In the genomic region with DNA sequence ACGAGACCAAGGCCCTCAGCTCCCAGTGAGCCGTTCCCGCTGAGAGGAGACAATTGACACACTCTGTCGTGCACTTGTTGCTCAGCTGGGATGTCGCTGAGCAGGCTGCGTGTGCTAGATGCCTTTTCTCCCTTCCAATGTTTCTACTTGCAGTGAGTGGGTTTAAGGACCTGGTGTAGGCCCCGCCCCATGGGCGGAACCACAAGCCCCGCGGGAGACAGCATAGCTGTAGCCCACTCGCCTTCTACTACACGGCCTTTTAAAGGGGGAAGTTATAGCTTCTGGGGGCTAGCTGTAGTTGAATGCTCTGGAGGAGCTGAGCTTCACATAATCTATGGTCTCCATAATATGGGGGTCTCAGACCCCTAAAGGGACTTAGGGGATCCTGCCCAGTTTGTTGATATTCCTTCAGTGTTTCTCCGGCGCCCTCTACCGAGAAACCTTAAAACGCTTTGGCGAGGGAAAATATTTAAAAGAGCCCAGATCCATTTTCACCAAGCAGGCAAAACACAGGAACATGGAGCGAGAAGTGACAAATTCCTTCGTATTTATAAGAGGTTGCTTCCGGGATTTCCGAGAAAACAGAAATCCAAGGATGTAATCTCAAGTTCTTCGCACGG, we compare ENCODE assay signal across 10 mouse cellular contexts. TPM values are rescaled to one million over a fixed set of nuclear protein-coding genes. Genes with fewer than 3 reads are reported as not detected.
DNase-seq lines count a peak whose midpoint lies in the region; ATAC-seq and TF ChIP-seq lines count a peak whose summit lies in the region.
"Had no signal": no experiment of that assay in that cellular context is flagged by ENCODE, and none has a peak within 500 bp of the region (broad histone marks: within the 10 kb centered on the region; RNA-seq: fewer than 3 reads in every experiment).

No protein-coding gene starts in this region.

- peak; percentile 27 for TF ChIP-seq RAD21 in MEL (IDR thresholded peaks at IDR 0.05; ENCODE audit: low read depth, low read length)

- peaks cover 1 to 6% of the 10 kb centered on the region in 2 experiments; a peak in 2 of 4 replicates for H3K36me3 ChIP-seq in MEL (ENCODE audit: control insufficient read depth in 1 of 2, insufficient read depth in 2 of 2, low read length in 2 of 2)
- H3K36me3 ChIP-seq in embryonic facial prominence, embryonic 15.5 days: peaks cover 26% of the 10 kb centered on the region
- peaks cover 10% of the 10 kb centered on the region; the same call in 1 of the 2 replicates for H3K36me3 ChIP-seq in hindbrain, embryonic 12.5 days
- H3K36me3 ChIP-seq in liver, embryonic 12.5 days: peaks cover 33% of the 10 kb centered on the region
- peaks cover 15% of the 10 kb centered on the region for H3K36me3 ChIP-seq in neural tube, embryonic 15.5 days

- peaks cover 2% of the 10 kb centered on the region; the same call in 1 of the 2 replicates for H3K79me2 ChIP-seq in MEL (ENCODE audit: control insufficient read depth, insufficient read depth, low read length, poor library complexity)

- H3K9me3 ChIP-seq in MEL (replicated peaks; ENCODE audit: insufficient read depth, low read length): no peaks in the 10 kb centered on the region
- H3K9me3 ChIP-seq in embryonic facial prominence, embryonic 15.5 days (replicated peaks): no peaks in the 10 kb centered on the region
- H3K9me3 ChIP-seq in hindbrain, embryonic 12.5 days (replicated peaks): no peaks in the 10 kb centered on the region
- H3K9me3 ChIP-seq in liver, embryonic 12.5 days (replicated peaks): no peaks in the 10 kb centered on the region
- H3K9me3 ChIP-seq in neural tube, embryonic 15.5 days (replicated peaks): no peaks in the 10 kb centered on the region

- peak overlapping the region; percentile 26 for H3K27ac ChIP-seq in MEL (ENCODE audit: control insufficient read depth, low read depth, low read length)
- peak overlapping the region; percentile 29 for H3K27ac ChIP-seq in embryonic facial prominence, embryonic 15.5 days (replicated peaks)
- no peak overlapping the region for H3K27ac ChIP-seq in hindbrain, embryonic 12.5 days
- peak overlapping the region; percentile 50 for H3K27ac ChIP-seq in liver, embryonic 12.5 days
- no peak overlapping the region for H3K27ac ChIP-seq in neural tube, embryonic 15.5 days (replicated peaks)

- H3K9ac ChIP-seq in MEL (ENCODE audit: control insufficient read depth, low read depth, low read length, poor library complexity, severe bottlenecking): peak overlapping the region; percentile 52
- no peak overlapping the region for H3K9ac ChIP-seq in embryonic facial prominence, embryonic 15.5 days
- H3K9ac ChIP-seq in hindbrain, embryonic 12.5 days: no peak overlapping the region
- H3K9ac ChIP-seq in liver, embryonic 12.5 days: peak overlapping the region; percentile 63
- H3K9ac ChIP-seq in neural tube, embryonic 15.5 days (replicated peaks): no peak overlapping the region

- peak overlapping the region; percentile 54 for H3K4me2 ChIP-seq in embryonic facial prominence, embryonic 15.5 days (replicated peaks)
- peak overlapping the region; percentile 48 for H3K4me2 ChIP-seq in hindbrain, embryonic 12.5 days (replicated peaks)
- H3K4me2 ChIP-seq in liver, embryonic 12.5 days: peak overlapping the region; percentile 98
- H3K4me2 ChIP-seq in neural tube, embryonic 15.5 days: peak overlapping the region; percentile 53

- peak in 1 of 2 experiments; percentile 32; a peak in 1 of 4 replicates for TF ChIP-seq EP300 in MEL (IDR thresholded peaks at IDR 0.05; ENCODE audit: low read depth in 1 of 2, low read length in 2 of 2)

- ATAC-seq in embryonic facial prominence, embryonic 15.5 days (ENCODE audit: insufficient number of reproducible peaks, low FRiP score, low TSS enrichment, low read depth): no peak
- ATAC-seq in hindbrain, embryonic 12.5 days (ENCODE audit: low FRiP score): no peak
- no peak for ATAC-seq in liver, embryonic 12.5 days
- ATAC-seq in neural tube, embryonic 15.5 days (ENCODE audit: low FRiP score): no peak

- peaks cover 6 to 29% of the 10 kb centered on the region in 2 experiments for H3K4me1 ChIP-seq in MEL (ENCODE audit: control insufficient read depth in 1 of 2, insufficient read depth in 2 of 2, low read length in 2 of 2)
- H3K4me1 ChIP-seq in embryonic facial prominence, embryonic 15.5 days: peaks cover 41% of the 10 kb centered on the region
- peaks cover 29% of the 10 kb centered on the region for H3K4me1 ChIP-seq in hindbrain, embryonic 12.5 days
- H3K4me1 ChIP-seq in liver, embryonic 12.5 days: peaks cover 68% of the 10 kb centered on the region
- H3K4me1 ChIP-seq in neural tube, embryonic 15.5 days: peaks cover 35% of the 10 kb centered on the region

- 15% methylated on average over 23 of the region's 23 CpGs for WGBS in embryonic facial prominence, embryonic 15.5 days
- 14% methylated on average over 23 of the region's 23 CpGs for WGBS in hindbrain, embryonic 12.5 days
- WGBS in liver, embryonic 12.5 days (ENCODE audit: insufficient replicate concordance): 15% methylated on average over 23 of the region's 23 CpGs
- WGBS in neural tube, embryonic 15.5 days: 19% methylated on average over 23 of the region's 23 CpGs

- peak overlapping the region; percentile 54 to 62 for H3K4me3 ChIP-seq in MEL (ENCODE audit: control insufficient read depth in 1 of 2, insufficient read depth in 1 of 2, low read depth in 2 of 2, low read length in 2 of 2)
- peak overlapping the region; percentile 39 for H3K4me3 ChIP-seq in embryonic facial prominence, embryonic 15.5 days (replicated peaks)
- H3K4me3 ChIP-seq in hindbrain, embryonic 12.5 days: peak overlapping the region; percentile 22
- H3K4me3 ChIP-seq in liver, embryonic 12.5 days: peak overlapping the region; percentile 55
- peak overlapping the region; percentile 33 for H3K4me3 ChIP-seq in neural tube, embryonic 15.5 days (replicated peaks)

- H3K27me3 ChIP-seq in MEL (ENCODE audit: control insufficient read depth in 1 of 2, insufficient read depth in 2 of 2, low read length in 2 of 2): no peaks in the 10 kb centered on the region
- no peaks in the 10 kb centered on the region for H3K27me3 ChIP-seq in embryonic facial prominence, embryonic 15.5 days
- H3K27me3 ChIP-seq in hindbrain, embryonic 12.5 days: peaks cover 16% of the 10 kb centered on the region; the same call in 1 of the 2 replicates
- H3K27me3 ChIP-seq in liver, embryonic 12.5 days (replicated peaks): no peaks in the 10 kb centered on the region
- H3K27me3 ChIP-seq in neural tube, embryonic 15.5 days (replicated peaks): no peaks in the 10 kb centered on the region

- TF ChIP-seq POLR2A in MEL (IDR thresholded peaks at IDR 0.05; ENCODE audit: control insufficient read depth in 1 of 2, insufficient read depth in 1 of 2, low read depth in 1 of 2, low read length in 2 of 2, poor library complexity in 1 of 2): 0 out of 4 replicates have a peak, but pooled peaks of 1 of the 2 experiments have one; percentile 23

- TF ChIP-seq CTCF in MEL (IDR thresholded peaks at IDR 0.05 in 2 of 3, conservative IDR thresholded peaks at IDR 0.05 in 1 of 3; ENCODE audit: control insufficient read depth in 1 of 3, insufficient read depth in 1 of 3, low read depth in 2 of 3, low read length in 3 of 3, poor library complexity in 1 of 3, severe bottlenecking in 1 of 3): peak; percentile 21 to 71 (median 29); a peak in 4 of 6 replicates

- DNase-seq in kidney, adult 18-20 months: peak; percentile 62
- no peak for DNase-seq in kidney, adult 11 months
- DNase-seq in MEL (ENCODE audit: low read depth, low spot score): peak; percentile 81
- DNase-seq in cerebellum, postnatal 36 days: no peak

RNA-seq across cellular contexts. Expression of a gene that starts 10.8 kb away (rescaled TPM):
- 0.12 TPM in 1 of 2 replicates, not detected in the other for total RNA-seq in MEL (2012; rRNA removed)
- under 1 TPM in 1 of 2 experiments, not detected in 1; 0.13 TPM for polyA plus RNA-seq in MEL (2012; ENCODE audit: insufficient read depth in 1 of 2, insufficient read length in 2 of 2, low read depth in 1 of 2, low replicate concordance in 2 of 2, missing spikeins in 1 of 2)
- 67.9 and 83.8 TPM in 2 replicates for polyA plus RNA-seq in embryonic facial prominence, embryonic 15.5 days (2015; fragmentation: Nextera tagmentation; extraction: Ambion mirVana)
- polyA plus RNA-seq in hindbrain, embryonic 12.5 days (2016; fragmentation: Nextera tagmentation; extraction: Ambion mirVana): 40.4 and 43.2 TPM in 2 replicates
- 2.6 TPM in 2 replicates for polyA plus RNA-seq in liver, embryonic 12.5 days (2016; fragmentation: Nextera tagmentation; extraction: Ambion mirVana)
- polyA plus RNA-seq in neural tube, embryonic 15.5 days (2015; fragmentation: Nextera tagmentation; extraction: Ambion mirVana): 88.5 and 103 TPM in 2 replicates
- total RNA-seq: neutrophil, adult 5-6 weeks had no signal

RNA-seq across cellular contexts. Expression of a gene that starts 11.2 kb away (rescaled TPM):
- 9.0 and 12.5 TPM in 2 replicates for total RNA-seq in MEL (2012; rRNA removed)
- 10 to 100 TPM in 1 of 2 experiments, not detected in 1; 26.5 TPM for polyA plus RNA-seq in MEL (2012; ENCODE audit: insufficient read depth in 1 of 2, insufficient read length in 2 of 2, low read depth in 1 of 2, low replicate concordance in 2 of 2, missing spikeins in 1 of 2)
- polyA plus RNA-seq in embryonic facial prominence, embryonic 15.5 days (2015; fragmentation: Nextera tagmentation; extraction: Ambion mirVana): 26.9 and 27.7 TPM in 2 replicates
- 13.5 and 14.3 TPM in 2 replicates for polyA plus RNA-seq in hindbrain, embryonic 12.5 days (2016; fragmentation: Nextera tagmentation; extraction: Ambion mirVana)
- 14.5 and 15.4 TPM in 2 replicates for polyA plus RNA-seq in liver, embryonic 12.5 days (2016; fragmentation: Nextera tagmentation; extraction: Ambion mirVana)
- polyA plus RNA-seq in neural tube, embryonic 15.5 days (2015; fragmentation: Nextera tagmentation; extraction: Ambion mirVana): 13.5 and 14.4 TPM in 2 replicates

RNA-seq across cellular contexts. Expression of a gene that starts 23.8 kb away (rescaled TPM):
- total RNA-seq in MEL (2012; rRNA removed): 44.3 and 58.3 TPM in 2 replicates
- 100 to 1,000 TPM in 1 of 2 experiments, not detected in 1; 109 TPM for polyA plus RNA-seq in MEL (2012; ENCODE audit: insufficient read depth in 1 of 2, insufficient read length in 2 of 2, low read depth in 1 of 2, low replicate concordance in 2 of 2, missing spikeins in 1 of 2)
- polyA plus RNA-seq in embryonic facial prominence, embryonic 15.5 days (2015; fragmentation: Nextera tagmentation; extraction: Ambion mirVana): 34.8 and 36.5 TPM in 2 replicates
- polyA plus RNA-seq in hindbrain, embryonic 12.5 days (2016; fragmentation: Nextera tagmentation; extraction: Ambion mirVana): 21.5 and 22.9 TPM in 2 replicates
- polyA plus RNA-seq in liver, embryonic 12.5 days (2016; fragmentation: Nextera tagmentation; extraction: Ambion mirVana): 17.5 and 18.9 TPM in 2 replicates
- 43.9 and 44.6 TPM in 2 replicates for polyA plus RNA-seq in neural tube, embryonic 15.5 days (2015; fragmentation: Nextera tagmentation; extraction: Ambion mirVana)

RNA-seq across cellular contexts. Expression of a gene that starts 35.2 kb away (rescaled TPM):
- 0.12 and 0.13 TPM in 2 replicates for total RNA-seq in MEL (2012; rRNA removed)
- polyA plus RNA-seq in MEL (2012; ENCODE audit: insufficient read depth in 1 of 2, insufficient read length in 2 of 2, low read depth in 1 of 2, low replicate concordance in 2 of 2, missing spikeins in 1 of 2): under 1 TPM in 1 of 2 experiments, not detected in 1; 0.11 TPM
- polyA plus RNA-seq in embryonic facial prominence, embryonic 15.5 days (2015; fragmentation: Nextera tagmentation; extraction: Ambion mirVana): 0.11 and 0.12 TPM in 2 replicates
- 0.31 and 0.56 TPM in 2 replicates for polyA plus RNA-seq in hindbrain, embryonic 12.5 days (2016; fragmentation: Nextera tagmentation; extraction: Ambion mirVana)
- not detected in 2 replicates for polyA plus RNA-seq in liver, embryonic 12.5 days (2016; fragmentation: Nextera tagmentation; extraction: Ambion mirVana)
- polyA plus RNA-seq in neural tube, embryonic 15.5 days (2015; fragmentation: Nextera tagmentation; extraction: Ambion mirVana): 0.59 and 0.99 TPM in 2 replicates
- total RNA-seq: common myeloid progenitor, adult 5-6 weeks; neutrophil, adult 5-6 weeks had no signal

RNA-seq across cellular contexts. Expression of a gene that starts 35.7 kb away (rescaled TPM):
- 0.33 and 0.73 TPM in 2 replicates for total RNA-seq in MEL (2012; rRNA removed)
- polyA plus RNA-seq in MEL (2012; ENCODE audit: insufficient read depth in 1 of 2, insufficient read length in 2 of 2, low read depth in 1 of 2, low replicate concordance in 2 of 2, missing spikeins in 1 of 2): 1 to 10 TPM in 1 of 2 experiments, not detected in 1; 1.0 TPM
- 83.8 and 86.3 TPM in 2 replicates for polyA plus RNA-seq in embryonic facial prominence, embryonic 15.5 days (2015; fragmentation: Nextera tagmentation; extraction: Ambion mirVana)
- 31.6 and 32.1 TPM in 2 replicates for polyA plus RNA-seq in hindbrain, embryonic 12.5 days (2016; fragmentation: Nextera tagmentation; extraction: Ambion mirVana)
- 32.4 and 35.4 TPM in 2 replicates for polyA plus RNA-seq in liver, embryonic 12.5 days (2016; fragmentation: Nextera tagmentation; extraction: Ambion mirVana)
- 29.6 and 40.5 TPM in 2 replicates for polyA plus RNA-seq in neural tube, embryonic 15.5 days (2015; fragmentation: Nextera tagmentation; extraction: Ambion mirVana)
- total RNA-seq: neutrophil, adult 5-6 weeks had no signal

Comparison
In these comparisons a context has a peak if more than half of its experiments do, and no peak if none do; other contexts are left out.
1. DNase-seq: peak in kidney, adult 18-20 months (single experiment) and MEL (single experiment); none in kidney, adult 11 months (single experiment) and cerebellum, postnatal 36 days (0 of 2).
2. H3K27ac ChIP-seq: peak in MEL (single experiment), embryonic facial prominence, embryonic 15.5 days (single experiment) and liver, embryonic 12.5 days (single experiment); none in hindbrain, embryonic 12.5 days (single experiment) and neural tube, embryonic 15.5 days (single experiment).
3. H3K9ac ChIP-seq: peak in MEL (single experiment) and liver, embryonic 12.5 days (single experiment); none in embryonic facial prominence, embryonic 15.5 days (single experiment), hindbrain, embryonic 12.5 days (single experiment) and neural tube, embryonic 15.5 days (single experiment).
4. H3K4me2 ChIP-seq: peak in every context shown above with its lines; median percentile 98 in liver, embryonic 12.5 days; 54 in embryonic facial prominence, embryonic 15.5 days; 53 in neural tube, embryonic 15.5 days; 48 in hindbrain, embryonic 12.5 days.
5. RNA of a gene that starts 10.8 kb away (polyA plus RNA-seq): 88.5 to 103 TPM in neural tube, embryonic 15.5 days, 67.9 to 83.8 TPM in embryonic facial prominence, embryonic 15.5 days and 40.4 to 43.2 TPM in hindbrain, embryonic 12.5 days; 2.6 TPM in liver, embryonic 12.5 days and 0.13 TPM in MEL; every median in the first group is over 10 times any median in the second.
6. Peak in every context shown above with its lines, with median percentiles within 50 percentile points of each other: H3K4me3 ChIP-seq.